Mouse (Mus musculus) heart, embryonic 13.5 days (tissue): ENCODE measurements around the gene Shisa2. TPM values are rescaled to one million over a fixed set of nuclear protein-coding genes. Genes with fewer than 3 reads are reported as not detected.

Experiments used
- ATAC-seq: fragments of 200-750 bp; cut with Nextera tagmentation; 2 replicates; pipeline ENCODE4 v1.8.0; 2017; ENCODE audit warnings: moderate TSS enrichment; ENCODE audit not compliant: insufficient number of reproducible peaks, low FRiP score, low TSS enrichment; ENCODE audit errors: extremely low read depth
- H3K27ac ChIP-seq: fragments of 300-500 bp; sonication (generic); replicated peaks from 2 replicates; pipeline ENCODE4 v1.5.1; 2015; ENCODE audit warnings: moderate library complexity, mild to moderate bottlenecking, inconsistent platforms
- H3K27me3 ChIP-seq: fragments of 300-500 bp; sonication (generic); replicated peaks from 2 replicates; pipeline ENCODE4 v1.6.1; 2015; ENCODE audit warnings: mild to moderate bottlenecking, inconsistent platforms
- H3K36me3 ChIP-seq: fragments of 300-500 bp; sonication (generic); 2 replicates; pipeline ENCODE4 v1.6.1; 2015; ENCODE audit warnings: mild to moderate bottlenecking, inconsistent platforms
- H3K4me1 ChIP-seq: fragments of 300-500 bp; sonication (generic); 2 replicates; pipeline ENCODE4 v1.6.1; 2015; ENCODE audit warnings: inconsistent platforms
- H3K4me2 ChIP-seq: fragments of 300-500 bp; sonication (generic); 2 replicates; pipeline ENCODE4 v1.6.1; 2015; ENCODE audit warnings: inconsistent platforms, mild to moderate bottlenecking, moderate library complexity
- H3K4me3 ChIP-seq: fragments of 300-500 bp; sonication (generic); 2 replicates; pipeline ENCODE4 v1.5.1; 2015; ENCODE audit warnings: moderate library complexity, mild to moderate bottlenecking, inconsistent platforms
- H3K9ac ChIP-seq: fragments of 300-500 bp; sonication (generic); 2 replicates; pipeline ENCODE4 v1.6.1; 2015; ENCODE audit warnings: inconsistent platforms, mild to moderate bottlenecking, moderate library complexity
- H3K9me3 ChIP-seq: fragments of 300-500 bp; sonication (generic); 2 replicates; pipeline ENCODE4 v1.6.1; 2016; ENCODE audit warnings: inconsistent platforms
- WGBS: fragments of 180-500 bp; shearing (Covaris S2); methylation state at CpG from one replicate; pipeline ENCODE4 v1.1.7; 2015; ENCODE audit warnings: mixed read lengths; 5-methylcytosine and 5-hydroxymethylcytosine counted together
- polyA plus RNA-seq: library from polyadenylated mRNA; unstranded; fragments of >200 nt; fragmentation: Nextera tagmentation; extraction: Ambion mirVana; gene quantifications from 2 replicates; pipeline ENCODE4 v1.2.1, GENCODE M21; 2015

Shisa2 gene
- polyA plus RNA-seq, 1 experiment from 2014 or later, result 10.8 TPM

GRCm38 (mm10) chr14:59657098-59657497 is 32.0 kb downstream of the Shisa2 start:
- H3K27me3 ChIP-seq, result no peaks in the 10 kb centered on the region
- no peak overlapping the region for H3K4me2 ChIP-seq
- no peak overlapping the region for H3K27ac ChIP-seq
- H3K4me3 ChIP-seq, result no peak overlapping the region
- H3K36me3 ChIP-seq, result no peaks in the 10 kb centered on the region
- no peak overlapping the region for H3K9ac ChIP-seq
- whole genome bisulfite sequencing, result 84% methylated on average over 1 of the region's 1 CpGs
- H3K4me1 ChIP-seq, result peaks cover 8% of the 10 kb centered on the region; the same call in 1 of the 2 replicates
- H3K9me3 ChIP-seq, result no peaks in the 10 kb centered on the region
- ATAC-seq, result no peak

GRCm38 (mm10) chr14:59672893-59673515 is 47.9 kb downstream of the Shisa2 start:
- peaks cover 19% of the 10 kb centered on the region for H3K4me1 ChIP-seq
- no peak overlapping the region for H3K9ac ChIP-seq
- H3K9me3 ChIP-seq, result no peaks in the 10 kb centered on the region
- no peaks in the 10 kb centered on the region for H3K36me3 ChIP-seq
- no peak overlapping the region for H3K4me2 ChIP-seq
- H3K27ac ChIP-seq, result no peak overlapping the region
- no peak for ATAC-seq
- no peak overlapping the region for H3K4me3 ChIP-seq
- no peaks in the 10 kb centered on the region for H3K27me3 ChIP-seq
- WGBS, result 79% methylated on average over 6 of the region's 6 CpGs

GRCm38 (mm10) chr14:59674556-59674955 is 49.4 kb downstream of the Shisa2 start:
- Histone ChIP-seq H3K9ac (no peak overlapping the region), H3K9me3 (no peaks in the 10 kb centered on the region), H3K27me3 (no peaks in the 10 kb centered on the region), H3K4me1 (peaks cover 19% of the 10 kb centered on the region), H3K27ac (no peak overlapping the region), H3K4me2 (no peak overlapping the region), H3K4me3 (no peak overlapping the region), H3K36me3 (no peaks in the 10 kb centered on the region)
- ATAC-seq, result no peak
- WGBS, result 37% methylated on average over 8 of the region's 8 CpGs

GRCm38 (mm10) chr14:59675330-59675729 is 50.2 kb downstream of the Shisa2 start:
- H3K9me3 ChIP-seq, result no peaks in the 10 kb centered on the region
- no peaks in the 10 kb centered on the region for H3K36me3 ChIP-seq
- H3K9ac ChIP-seq, result no peak overlapping the region
- ATAC-seq, result no peak
- WGBS, result 61% methylated on average over 4 of the region's 4 CpGs
- no peak overlapping the region for H3K4me3 ChIP-seq
- H3K4me1 ChIP-seq, result peaks cover 19% of the 10 kb centered on the region
- H3K27me3 ChIP-seq, result no peaks in the 10 kb centered on the region
- H3K4me2 ChIP-seq, result no peak overlapping the region
- no peak overlapping the region for H3K27ac ChIP-seq

- Histone ChIP-seq H3K27ac (no peak overlapping the region), H3K27me3 (no peaks in the 10 kb centered on the region), H3K4me1 (peaks cover 19% of the 10 kb centered on the region), H3K36me3 (no peaks in the 10 kb centered on the region), H3K4me2 (no peak overlapping the region), H3K4me3 (no peak overlapping the region), H3K9me3 (no peaks in the 10 kb centered on the region), H3K9ac (no peak overlapping the region)
- no peak for ATAC-seq
- WGBS, result 44% methylated on average over 7 of the region's 7 CpGs
Observed at GRCm38 (mm10) chr14:59677598-59678003, 52.5 kb downstream of the Shisa2 start.

Other genes starting within 250 kb of the Shisa2 start
- 0.29 and 0.41 TPM in 2 replicates for gene Phf11c, start 229.9 kb upstream of the Shisa2 start, polyA plus RNA-seq
- 8.0 and 8.5 TPM in 2 replicates for gene Setdb2, start 184.4 kb upstream of the Shisa2 start, polyA plus RNA-seq
- gene Cab39l, start 184.3 kb upstream of the Shisa2 start, polyA plus RNA-seq, result 22.7 and 25.2 TPM in 2 replicates
- 26.0 and 27.4 TPM in 2 replicates for gene Cdadc1, start 27.3 kb upstream of the Shisa2 start, polyA plus RNA-seq